Mouse (Mus musculus) induced T-regulatory cell, adult 2 months (primary cell): ENCODE measurements around the gene Uba6.
A peak's percentile ranks its signal among the peaks of the same experiment; 100 is the strongest.

Experiments used
- DNase-seq: peaks from one replicate; pipeline ENCODE4 v3.0.0-alpha.2; 2012; ENCODE audit warnings: low read depth

Gene Uba6

GRCm38 (mm10) chr5:86072756-86073386 is 99.7 kb downstream of the Uba6 start:
- peak; percentile 53 for DNase-seq

- peak; percentile 85 for DNase-seq
Measured at GRCm38 (mm10) chr5:86071538-86071937, 101.1 kb downstream of the Uba6 start, which contains the start of gene Stap1. Gene Stap1, plus strand, starts transcription at chr5:86071746.

GRCm38 (mm10) chr5:86069121-86069520 is 103.5 kb downstream of the Uba6 start:
- peak; percentile 42 for DNase-seq

GRCm38 (mm10) chr5:86068451-86068850 is 104.2 kb downstream of the Uba6 start:
- DNase-seq: peak; percentile 33

- peak; percentile 94 for DNase-seq
Measured at GRCm38 (mm10) chr5:86066551-86066929, 106.1 kb downstream of the Uba6 start.

- DNase-seq: no peak
Measured at GRCm38 (mm10) chr5:86065876-86066550, 106.6 kb downstream of the Uba6 start.

GRCm38 (mm10) chr5:86065101-86065875 is 107.3 kb downstream of the Uba6 start, which contains the start of gene Cenpc1:
Gene Cenpc1, minus strand, starts transcription at chr5:86065583.
- DNase-seq: peak; percentile 99

GRCm38 (mm10) chr5:86063501-86063900 is 109.1 kb downstream of the Uba6 start:
- DNase-seq: peak; percentile 20
